Mouse (Mus musculus) retina, adult 2 months (tissue): ENCODE data around the gene Swsap1.

Experiments
- DNase-seq: peaks from one replicate; pipeline ENCODE4 v3.0.0-alpha.2; 2012; ENCODE audit warnings: low read depth, low spot score

Swsap1 gene

GRCm38 (mm10) chr9:21962416-21963059, 7.0 kb downstream of the Swsap1 start:
- no peak for DNase-seq

DNA sequence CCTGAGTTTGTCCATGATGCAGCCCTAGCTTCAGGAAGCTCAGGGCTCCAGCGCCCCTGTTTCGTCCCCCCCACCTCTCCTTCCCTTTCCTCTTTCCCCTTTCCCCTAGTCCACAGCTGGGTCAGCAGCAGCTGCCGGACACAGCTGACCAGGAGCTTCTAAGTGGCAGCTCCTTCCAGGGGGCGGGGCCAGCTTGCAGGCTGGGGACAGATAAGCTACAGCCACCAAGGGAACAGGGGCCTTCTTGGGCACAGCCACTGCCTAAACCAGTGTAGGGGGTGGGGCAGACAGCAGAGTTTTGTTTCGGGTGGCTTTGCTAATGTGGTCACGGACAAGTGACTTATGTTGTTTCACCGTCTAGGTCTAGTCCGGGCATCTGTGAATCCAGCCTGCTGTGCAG, 7.9 kb downstream of the Swsap1 start, which contains the start of gene Epor:
Gene Epor (minus strand): TSS at position 90 of the 400 bp plus-strand sequence.
- DNase-seq = no peak

- no peak for DNase-seq
Observed at GRCm38 (mm10) chr9:21968883-21969282, 13.3 kb downstream of the Swsap1 start.

DNA sequence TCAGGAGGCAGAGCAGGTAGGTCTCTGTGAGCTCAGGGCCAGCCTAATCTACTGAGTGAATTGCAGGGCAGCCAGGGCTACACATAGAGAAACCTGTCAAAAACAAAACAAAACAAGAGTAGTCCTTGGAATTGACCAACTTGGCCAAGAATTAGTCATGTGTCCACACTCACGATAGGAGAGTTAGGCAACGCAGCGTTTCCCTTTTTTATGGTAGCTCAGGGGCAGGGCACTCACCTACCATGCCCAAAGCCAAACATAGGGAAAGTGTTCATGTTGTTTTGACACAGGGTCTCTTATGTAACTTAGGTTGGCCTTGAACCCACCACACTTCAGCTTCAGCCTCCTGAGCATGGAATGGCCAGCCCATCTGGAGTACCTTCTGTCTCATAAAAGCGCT, 13.7 kb downstream of the Swsap1 start:
- DNase-seq = no peak

DNA sequence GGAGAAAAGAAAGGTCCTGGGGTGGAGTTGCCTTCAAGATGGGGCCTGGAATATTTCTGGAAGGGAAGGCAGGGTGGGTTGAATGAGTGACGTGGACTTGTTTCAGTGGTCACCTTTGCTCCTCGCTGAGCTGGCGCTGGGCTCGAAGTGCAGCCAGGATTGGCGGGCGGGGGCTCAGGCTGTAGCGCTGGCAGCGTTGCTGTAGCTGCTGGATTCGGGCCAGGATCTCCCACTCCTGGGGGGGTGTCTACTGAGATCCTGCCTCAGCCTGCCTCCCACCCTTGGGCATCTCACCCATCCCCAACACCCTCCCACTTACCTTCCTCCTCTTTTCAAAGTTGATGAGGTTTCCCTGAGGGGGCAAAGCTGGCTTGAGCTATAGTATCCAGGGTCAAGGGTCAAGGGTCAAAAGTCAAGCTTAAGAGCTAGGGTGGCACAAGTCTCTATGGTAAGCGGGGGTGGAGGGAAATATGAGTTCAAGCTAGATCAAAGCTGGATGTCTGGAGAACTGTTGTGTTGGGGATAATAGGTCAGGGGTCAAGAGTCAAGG, 21.1 kb downstream of the Swsap1 start:
- DNase-seq = no peak

DNA sequence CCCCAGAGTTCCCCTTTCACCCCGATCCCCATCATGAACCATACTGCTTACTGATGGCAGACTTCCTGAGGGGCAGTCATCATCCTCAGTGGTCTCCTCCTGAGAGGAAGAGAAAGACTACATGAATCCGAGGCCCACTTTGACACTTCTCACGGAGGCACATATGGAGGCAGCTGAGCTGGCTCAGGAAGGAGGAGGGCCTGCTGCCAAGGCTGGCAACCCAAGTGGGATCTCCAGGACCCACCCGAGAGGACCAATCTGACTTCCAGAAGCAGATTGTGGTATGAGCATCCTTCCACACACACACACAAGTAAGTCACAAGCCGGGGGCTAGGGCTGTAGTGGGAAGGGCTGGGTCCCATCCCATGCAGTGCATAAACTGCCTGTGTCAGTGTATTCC, 21.8 kb downstream of the Swsap1 start:
- no peak for DNase-seq

DNA sequence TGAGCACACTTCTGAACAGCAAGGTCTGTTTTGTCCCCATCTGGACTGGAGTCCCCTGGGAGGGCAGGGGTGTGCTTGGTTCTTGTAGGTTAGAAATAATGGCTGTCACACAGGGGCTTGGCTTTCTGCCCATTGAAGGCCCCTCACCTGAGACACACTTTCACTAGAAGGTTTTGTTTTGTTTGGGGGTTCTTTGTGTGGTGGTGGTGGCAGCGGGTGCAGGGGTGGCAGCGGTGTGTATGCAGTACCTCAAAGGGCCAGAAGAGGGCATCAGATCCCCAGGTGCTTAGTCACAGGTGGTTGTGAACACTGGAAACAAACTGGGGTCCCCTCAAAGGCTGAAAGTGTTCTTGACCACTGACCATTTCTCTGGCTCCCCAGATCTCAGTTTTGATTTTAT, 22.4 kb downstream of the Swsap1 start:
- no peak for DNase-seq

DNA sequence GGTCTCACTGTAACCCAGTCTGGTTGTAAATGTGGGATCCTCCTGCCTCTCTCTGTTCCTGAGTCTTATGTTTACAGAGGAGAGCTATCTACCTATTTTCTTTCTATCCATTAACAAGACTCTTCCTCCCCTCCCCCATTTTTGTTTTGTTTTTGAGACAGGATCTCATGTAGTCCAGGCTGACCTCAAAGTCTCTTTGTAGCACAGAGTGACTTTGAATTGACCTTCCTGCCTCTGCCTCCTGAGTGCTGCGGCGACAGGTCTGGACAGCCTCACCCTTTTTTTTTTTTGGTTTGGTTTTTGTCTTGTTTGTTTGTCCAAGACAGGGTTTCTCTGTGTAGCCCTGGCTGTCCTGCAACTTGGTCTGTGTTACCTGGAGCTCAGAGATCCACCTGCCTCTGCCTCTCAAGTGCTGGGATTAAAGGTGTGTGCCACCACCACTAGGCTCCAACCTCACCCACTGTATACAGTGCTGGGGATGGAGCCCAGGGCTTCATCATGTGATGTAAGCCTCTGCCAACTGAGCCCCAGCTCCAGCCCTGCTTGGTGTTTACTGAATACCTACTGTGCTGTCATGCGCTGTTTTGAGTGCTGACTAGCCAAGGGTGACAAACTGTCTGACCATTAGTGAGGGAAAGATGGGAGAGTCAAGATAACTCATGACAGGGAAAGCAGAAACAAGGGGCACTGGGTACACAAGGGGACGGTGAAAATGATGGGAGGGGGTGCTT, 23.0 kb downstream of the Swsap1 start:
- no peak for DNase-seq

DNA sequence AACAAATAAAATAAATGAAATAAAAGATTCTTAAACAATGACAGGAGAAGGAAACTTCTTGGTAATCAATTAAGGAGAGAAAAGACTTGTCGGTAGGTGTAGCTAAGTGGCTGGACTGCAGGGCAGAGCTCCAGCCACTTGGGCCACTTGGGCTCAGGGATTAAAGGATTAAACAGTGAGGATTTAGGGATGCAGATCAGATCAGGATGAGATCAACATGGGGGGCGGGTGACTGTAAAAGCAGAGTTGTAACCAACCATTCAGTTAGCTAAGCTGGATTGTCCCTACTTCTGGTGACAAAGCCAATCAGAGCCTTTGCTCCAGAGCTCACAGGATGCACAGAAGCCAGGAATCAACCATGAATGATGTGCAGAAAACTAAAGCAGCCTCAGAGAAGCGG, 28.4 kb downstream of the Swsap1 start:
- DNase-seq = peak; percentile 67

DNA sequence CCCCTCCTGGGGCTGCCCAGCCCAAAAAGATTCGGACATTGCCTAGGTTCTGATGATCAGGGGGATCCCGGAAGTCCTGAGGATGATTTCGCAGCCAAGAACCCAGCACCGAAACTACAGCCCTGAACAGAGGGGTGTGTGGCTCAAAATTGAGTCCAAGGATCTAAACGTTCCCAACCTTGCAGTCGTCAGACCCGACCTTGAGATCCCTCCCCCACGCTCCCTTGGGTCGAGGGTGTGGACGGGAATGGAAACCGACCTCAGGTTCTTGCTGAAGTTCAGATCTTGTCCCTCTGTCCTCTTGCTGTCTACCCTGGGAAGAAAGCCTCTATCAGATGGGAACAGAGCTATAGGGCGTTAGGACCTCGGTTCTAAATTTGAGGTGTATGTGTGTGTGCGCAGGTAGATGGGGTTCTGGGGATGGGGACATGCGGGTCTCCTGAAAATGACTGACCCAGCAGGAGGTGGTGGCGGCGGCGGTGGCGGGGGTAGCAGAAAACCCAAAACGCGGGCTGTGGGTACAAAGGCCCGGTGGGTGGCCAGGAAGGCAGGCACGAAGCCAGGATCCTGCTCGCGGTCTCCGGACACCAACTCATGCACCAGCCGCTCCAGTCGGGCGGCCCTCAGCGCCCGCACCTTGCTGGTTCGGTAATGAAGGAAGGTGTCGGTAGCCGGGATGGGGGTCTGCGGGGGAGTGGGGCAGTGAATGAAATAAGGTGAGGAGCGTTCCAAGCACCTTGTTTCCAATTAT, 32.2 kb downstream of the Swsap1 start:
- no peak for DNase-seq

DNA sequence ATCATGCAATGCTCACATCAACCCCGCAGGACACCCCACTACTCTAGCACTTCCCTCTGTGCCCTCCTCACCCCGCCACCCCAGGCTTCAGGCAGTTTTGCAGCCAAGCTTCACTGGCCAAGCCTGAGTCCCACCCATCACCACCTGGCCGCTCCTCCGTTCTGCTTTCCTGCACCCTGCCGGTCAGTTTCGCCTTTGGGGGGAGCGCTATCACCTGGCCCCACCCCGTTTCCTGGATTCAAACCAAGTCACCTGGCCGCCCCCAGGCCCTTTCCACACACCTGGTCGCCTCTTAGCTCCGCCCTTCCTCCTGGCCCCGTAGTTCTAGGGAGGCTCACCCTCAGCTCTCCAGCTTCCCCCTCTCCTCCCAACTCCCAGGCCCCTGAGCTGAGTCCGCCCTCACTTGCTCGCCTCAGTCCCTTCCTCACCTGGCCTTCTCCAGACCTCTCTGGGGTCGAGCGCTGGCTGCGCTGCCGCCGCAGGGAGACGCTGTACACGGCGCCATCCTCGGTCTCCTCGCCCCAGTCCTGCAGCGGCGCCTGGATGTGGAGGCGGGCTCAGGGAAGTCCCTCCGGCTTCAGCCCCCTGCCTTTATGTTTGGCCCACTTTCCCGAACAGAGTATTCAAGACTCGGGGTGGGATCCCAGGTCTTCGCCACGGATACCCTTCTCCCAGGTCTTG, 33.0 kb downstream of the Swsap1 start:
- no peak for DNase-seq

DNA sequence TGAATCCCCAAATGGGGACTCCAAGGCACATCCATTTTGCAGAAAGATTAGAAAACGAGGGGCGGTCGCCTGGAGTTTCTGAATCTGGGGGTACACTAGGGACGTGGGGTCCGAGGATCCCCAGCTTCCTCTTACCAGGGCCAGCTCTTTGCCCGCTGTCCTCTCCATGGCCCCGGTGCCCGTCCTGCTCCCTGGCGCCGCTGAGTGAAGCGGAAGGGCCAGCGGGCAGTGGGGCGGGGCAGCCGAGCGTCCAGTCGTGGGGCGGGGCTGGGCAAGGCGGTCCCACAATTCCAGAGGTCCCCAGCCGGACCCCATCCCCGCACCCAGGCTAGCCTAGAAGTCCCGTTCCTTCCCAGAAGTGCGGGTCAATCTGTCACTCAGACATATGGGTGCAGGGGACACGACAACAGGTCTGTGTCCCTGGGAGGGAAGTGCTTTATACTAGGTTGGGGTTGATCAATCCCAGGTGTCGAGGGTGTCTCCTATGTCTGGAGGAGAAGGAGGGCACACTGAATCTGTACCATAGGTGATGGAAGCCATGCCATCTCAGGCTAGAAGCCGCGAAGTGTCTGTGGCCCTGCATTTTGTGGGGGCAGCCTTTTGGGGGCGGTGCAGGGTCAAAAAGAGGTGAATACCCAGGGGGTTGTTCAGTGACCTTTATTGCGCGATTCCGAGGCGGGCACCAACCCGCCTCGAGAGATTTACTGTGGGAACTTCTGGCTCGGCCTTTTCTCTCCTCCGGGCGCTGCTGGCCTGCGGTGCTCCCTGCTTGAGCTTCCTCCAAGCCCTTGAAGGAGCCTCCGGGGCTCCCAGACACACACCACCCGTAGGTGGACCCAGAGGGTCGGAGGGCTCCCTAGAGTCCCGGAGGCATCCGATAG, 33.9 kb downstream of the Swsap1 start, which contains the start of gene Rgl3:
Gene Rgl3 (minus strand): TSS at position 217 of the 881 bp plus-strand sequence.
- no peak for DNase-seq

DNA sequence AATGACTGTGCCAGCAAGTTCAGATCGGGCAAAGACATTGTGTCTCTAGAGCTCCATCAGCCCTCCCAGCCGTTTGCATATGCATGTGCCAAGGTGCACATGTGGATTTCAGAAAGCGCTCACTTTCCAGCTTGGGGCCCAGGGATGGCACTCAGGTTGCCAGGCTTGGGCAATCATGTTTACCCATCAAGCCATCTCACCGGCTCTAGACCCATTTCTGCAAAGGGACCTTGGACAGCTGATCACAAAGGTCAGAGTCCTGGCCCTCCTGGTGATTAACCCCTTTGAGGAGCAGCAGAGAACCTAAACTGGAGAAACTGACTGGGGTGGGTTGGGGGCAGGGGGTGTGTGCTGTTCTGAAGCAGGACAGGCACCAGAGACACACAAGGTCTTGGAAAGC, 36.7 kb downstream of the Swsap1 start:
- DNase-seq = no peak

DNA sequence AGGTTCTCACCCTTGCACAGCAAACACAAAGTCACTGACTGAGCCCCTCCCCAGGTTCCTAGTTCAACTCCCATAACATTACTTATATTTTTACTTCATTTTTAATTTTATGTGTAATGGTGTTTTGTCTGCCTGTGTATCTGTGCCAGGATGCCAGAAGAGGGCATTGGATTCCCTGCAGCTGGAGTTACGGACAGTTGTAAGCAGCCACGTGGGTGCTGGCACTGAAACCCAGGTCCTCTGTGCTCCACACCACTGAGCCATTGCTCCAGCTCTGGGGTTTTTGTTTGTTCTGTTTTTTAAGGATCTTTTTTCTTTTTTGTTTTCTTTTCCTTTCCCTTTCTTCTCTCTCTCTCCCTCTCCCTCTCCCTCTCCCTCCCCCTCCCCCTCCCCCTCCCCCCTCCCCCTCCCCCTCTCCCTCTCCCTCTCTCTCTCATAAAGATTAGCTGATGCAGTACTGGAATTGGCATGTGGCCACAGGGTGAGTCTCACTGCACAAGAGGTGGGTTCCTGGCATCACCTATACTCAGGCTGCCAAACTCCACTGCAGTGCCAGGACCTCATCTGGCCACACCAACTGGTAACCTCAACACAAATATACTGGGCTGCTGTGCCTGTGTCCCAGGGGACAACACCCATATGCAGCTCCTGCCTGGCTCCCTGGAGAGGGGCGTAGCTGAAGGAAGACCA, 40.8 kb downstream of the Swsap1 start:
- no peak for DNase-seq

- DNase-seq = no peak
Observed at GRCm38 (mm10) chr9:22000296-22000695, 44.7 kb downstream of the Swsap1 start.

DNA sequence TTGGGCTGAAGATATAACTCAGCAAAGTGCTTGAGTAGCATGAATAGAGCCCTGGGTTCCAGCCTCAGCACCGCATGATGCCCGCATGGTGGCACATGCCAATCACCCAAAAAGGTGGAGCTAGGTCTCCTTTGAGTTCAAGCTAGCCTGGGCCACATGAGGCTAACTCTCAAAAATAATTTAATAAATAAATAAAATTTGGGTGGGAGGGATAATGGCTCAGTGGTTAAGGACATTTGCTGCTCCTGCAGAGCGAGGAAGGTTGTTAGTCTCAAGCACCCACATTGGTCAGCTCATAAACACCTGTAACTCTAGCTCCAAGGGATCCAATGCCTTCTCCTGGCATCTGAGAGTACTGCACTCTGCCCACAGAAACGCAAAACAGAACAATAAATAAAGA, 46.1 kb downstream of the Swsap1 start:
- no peak for DNase-seq

- DNase-seq = peak; percentile 100
Observed at GRCm38 (mm10) chr9:22002194-22003162, 46.9 kb downstream of the Swsap1 start, which contains the start of the genes Ccdc151 and Prkcsh. TSS of gene Ccdc151 (minus strand) at chr9:22002634. TSS of gene Prkcsh (plus strand) at chr9:22002806.

GRCm38 (mm10) chr9:22003163-22003554, 47.6 kb downstream of the Swsap1 start:
- no peak for DNase-seq

- no peak for DNase-seq
Observed at GRCm38 (mm10) chr9:22004546-22004945, 49.0 kb downstream of the Swsap1 start.
